Mouse (Mus musculus) urinary bladder, adult 18-20 months (tissue): ENCODE measurements around the gene Selenos.
"Not testable (repeated sequence)": the region's sequence is repeated elsewhere in the genome, so short reads cannot be mapped to it uniquely, and the experiment has no call there.

ENCODE experiments used
- DNase-seq, 2 experiments: peaks; one replicate each; pipeline ENCODE4 v3.0.0; 2022; ENCODE audit warnings: low spot score in 2 of 2, mixed read lengths in 2 of 2

The Selenos gene

DNA sequence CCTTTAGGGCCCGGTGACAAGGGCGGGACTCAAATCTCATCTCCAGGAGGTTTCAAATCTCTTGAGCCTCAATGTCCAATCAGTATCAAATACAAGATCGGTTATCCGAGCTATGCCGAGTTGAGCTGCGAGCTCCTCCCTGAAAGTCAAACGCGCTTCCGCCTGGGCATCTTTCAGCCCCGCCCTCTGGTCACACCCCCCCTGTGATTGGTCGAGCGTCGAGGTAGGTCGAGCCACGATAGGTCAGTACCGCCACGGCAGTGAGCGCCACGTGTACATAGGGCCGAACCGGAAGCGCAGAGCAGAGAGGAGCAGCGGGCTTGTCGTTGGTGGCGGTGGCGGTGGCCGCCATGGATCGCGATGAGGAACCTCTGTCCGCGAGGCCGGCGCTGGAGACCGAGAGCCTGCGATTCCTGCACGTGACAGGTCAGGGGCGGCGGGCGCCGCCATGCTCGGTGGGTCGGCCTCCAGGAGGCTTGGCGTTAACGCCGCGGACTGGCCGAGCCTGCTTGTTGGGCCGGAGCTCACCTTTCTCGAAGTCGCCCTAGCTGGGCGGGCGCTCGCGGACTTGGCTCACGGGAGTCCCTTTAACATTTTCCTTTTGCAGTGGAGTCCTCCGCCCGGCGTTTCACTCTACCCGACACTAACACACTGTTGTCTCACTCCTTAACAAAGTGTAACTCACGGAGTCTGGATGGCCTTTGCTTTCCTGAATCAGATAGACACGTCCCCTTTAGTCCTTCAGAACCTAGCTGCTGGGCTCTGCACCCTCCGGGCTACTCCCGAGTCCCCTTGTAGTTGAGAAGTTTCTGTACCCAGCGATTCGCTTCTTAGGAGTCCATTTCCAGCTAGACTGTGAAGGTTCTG is at the start of gene Selenos:
Selenos (plus strand) TSS at position 286 of the 867 bp plus-strand sequence.
- DNase-seq: peak; percentile 92 to 94

DNA sequence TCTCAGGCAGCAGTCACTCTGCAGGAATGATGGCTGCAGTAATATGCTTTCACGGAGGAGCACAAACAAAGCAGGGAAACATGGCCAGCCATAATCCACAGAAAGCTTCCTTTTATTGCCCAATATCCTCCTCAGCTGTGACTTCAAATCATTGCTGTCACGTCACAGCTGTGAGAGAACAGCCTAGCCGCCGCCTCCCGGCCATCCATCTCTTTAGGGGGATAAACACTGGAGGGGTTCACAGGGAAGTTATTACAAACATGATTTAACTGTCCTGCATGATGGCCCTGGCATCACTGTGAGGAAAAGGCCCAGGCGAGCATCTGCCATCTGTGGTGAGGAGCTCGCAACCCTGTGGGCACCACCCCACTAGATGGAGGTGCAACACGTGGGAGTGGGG is 42.6 kb upstream of the Selenos start:
- no peak for DNase-seq

GRCm38 (mm10) chr7:66038261-66038660 is 41.2 kb upstream of the Selenos start:
- DNase-seq: no peak

- no peak for DNase-seq
Measured at GRCm38 (mm10) chr7:66038730-66039129, 40.7 kb upstream of the Selenos start.

- DNase-seq: no peak
Measured at GRCm38 (mm10) chr7:66040026-66040814, 39.2 kb upstream of the Selenos start.

GRCm38 (mm10) chr7:66043552-66044459 is 35.6 kb upstream of the Selenos start, which contains the start of gene Gm45213:
Gene Gm45213 (plus strand): TSS chr7:66043602.
- no peak for DNase-seq

GRCm38 (mm10) chr7:66044617-66045016 is 34.8 kb upstream of the Selenos start:
- DNase-seq: no peak

- DNase-seq: no peak
Measured at GRCm38 (mm10) chr7:66046921-66047918, 32.2 kb upstream of the Selenos start.

GRCm38 (mm10) chr7:66047975-66048374 is 31.5 kb upstream of the Selenos start:
- DNase-seq: no peak

DNA sequence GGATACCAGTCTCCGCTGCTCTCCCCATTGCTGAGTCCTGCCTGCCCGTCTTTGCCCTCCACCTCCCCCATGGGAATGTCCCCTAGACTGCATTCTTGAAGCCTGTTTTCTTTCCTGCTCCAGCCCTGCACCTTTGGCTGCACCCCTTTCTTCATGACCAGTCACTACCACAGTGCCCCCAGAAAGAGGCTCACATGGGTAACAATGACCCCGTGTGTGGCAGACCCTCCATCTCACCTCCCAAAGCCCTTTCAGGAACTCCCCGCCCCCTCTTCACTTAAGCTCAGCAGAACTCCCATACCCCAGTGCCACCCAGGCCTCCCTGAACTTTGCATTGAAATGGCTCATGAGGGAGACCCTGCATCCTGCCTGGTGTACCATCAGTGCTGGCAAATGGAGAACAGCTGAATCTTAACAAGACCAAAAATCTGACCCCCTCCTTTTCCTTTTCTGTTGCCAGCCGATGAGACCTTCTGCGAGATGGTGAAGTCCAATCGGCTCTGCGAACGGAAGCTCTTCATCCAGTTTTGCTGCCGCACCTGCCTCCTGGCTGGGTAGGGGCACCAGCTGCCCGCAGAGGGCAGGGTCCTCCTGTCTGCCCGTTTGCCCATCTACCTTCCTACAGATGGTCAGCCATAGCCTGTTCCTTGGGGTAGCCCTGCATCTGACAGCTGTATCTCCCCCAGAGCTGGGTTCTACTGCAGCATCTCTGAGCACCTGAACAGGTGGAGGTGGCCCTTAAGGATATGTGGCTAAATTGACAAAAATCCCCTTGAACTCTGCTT is 30.8 kb upstream of the Selenos start:
- DNase-seq: no peak

GRCm38 (mm10) chr7:66053946-66054483 is 25.4 kb upstream of the Selenos start:
- no peak for DNase-seq

- DNase-seq: not testable (repeated sequence)
Measured at GRCm38 (mm10) chr7:66055356-66055755, 24.1 kb upstream of the Selenos start.

- no peak for DNase-seq
Measured at GRCm38 (mm10) chr7:66058703-66059102, 20.7 kb upstream of the Selenos start, which contains the start of gene Snrpa1. Gene Snrpa1 (plus strand): TSS chr7:66059003.

DNA sequence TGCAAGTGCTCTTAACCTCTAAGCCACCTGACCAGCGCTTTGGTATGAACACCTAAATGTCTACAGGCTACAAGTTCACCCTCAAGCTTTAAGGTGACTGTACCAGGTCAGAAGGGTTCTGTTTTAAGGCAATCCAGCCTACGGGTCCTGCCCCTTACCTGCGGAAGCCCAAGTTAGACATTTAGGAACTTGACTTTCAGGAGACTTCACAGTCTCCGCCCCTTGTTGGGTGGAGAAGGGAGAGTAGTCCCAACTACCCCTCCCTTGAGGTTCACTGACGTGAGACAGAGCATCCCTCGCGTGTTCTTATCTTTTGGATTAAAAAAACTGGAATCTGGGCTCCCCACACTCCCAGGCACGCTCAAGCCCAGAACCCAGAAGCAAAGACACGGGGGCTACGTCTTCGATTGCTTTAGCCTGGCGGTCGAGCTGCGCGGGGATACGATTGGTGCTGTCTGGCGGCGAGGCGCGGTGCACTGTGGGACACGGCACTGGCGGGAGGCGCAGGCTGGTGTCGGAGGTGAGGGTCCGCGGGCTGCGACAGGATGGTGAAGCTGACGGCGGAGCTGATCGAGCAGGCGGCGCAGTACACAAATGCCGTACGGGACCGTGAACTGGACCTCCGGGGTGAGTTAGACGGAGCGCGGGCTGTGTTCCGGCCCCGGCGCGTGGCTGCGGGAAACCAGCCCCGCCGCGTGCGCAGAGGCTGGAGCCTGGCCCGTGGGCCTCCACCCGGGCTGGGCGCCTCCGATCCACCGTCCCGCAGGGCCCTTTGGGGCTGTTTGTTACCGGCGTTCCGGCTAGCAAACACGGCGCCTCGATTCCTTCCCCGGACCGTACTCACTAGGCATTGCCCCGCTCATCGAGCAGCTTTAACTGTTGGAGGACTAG is 19.1 kb upstream of the Selenos start:
- DNase-seq: peak; percentile 80 to 92

DNA sequence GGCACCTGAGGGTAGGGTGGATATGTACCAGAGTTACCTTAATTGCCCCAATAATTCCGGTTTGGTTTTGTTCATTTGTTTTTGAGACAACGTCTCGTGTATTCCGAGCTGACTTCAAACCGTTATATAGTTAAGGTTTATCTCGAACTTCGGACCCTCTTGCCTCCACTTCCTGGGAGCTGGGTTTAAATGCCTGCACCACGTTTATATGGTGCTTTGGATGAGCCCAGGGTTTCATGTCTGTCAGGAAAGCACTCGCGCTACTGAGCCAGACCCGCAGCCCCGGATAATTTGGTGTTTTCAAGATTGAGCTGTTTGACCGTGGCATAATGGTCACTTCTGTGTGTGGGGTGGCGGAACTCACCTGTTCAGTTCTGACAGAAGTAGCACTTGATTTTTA is 18.4 kb upstream of the Selenos start:
- no peak for DNase-seq

DNA sequence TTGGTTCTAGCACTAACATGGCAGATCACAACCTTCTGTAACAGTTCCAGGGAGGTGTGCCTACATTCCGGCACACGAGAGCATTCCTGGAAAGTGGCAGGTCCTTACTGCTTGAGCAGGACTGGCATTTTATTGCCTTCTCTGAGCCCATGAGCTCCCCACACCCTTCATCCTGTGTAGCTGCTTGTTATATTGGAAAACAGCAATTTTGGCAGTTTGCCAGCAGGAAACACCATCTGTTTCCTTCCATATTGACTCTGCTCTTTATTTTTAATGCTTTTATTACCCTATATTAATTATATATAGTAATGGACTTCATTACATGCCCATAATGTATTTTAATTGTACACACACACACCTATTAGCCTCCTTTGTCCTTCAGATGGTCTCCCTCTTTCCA is 3.0 kb upstream of the Selenos start:
- no peak for DNase-seq

DNA sequence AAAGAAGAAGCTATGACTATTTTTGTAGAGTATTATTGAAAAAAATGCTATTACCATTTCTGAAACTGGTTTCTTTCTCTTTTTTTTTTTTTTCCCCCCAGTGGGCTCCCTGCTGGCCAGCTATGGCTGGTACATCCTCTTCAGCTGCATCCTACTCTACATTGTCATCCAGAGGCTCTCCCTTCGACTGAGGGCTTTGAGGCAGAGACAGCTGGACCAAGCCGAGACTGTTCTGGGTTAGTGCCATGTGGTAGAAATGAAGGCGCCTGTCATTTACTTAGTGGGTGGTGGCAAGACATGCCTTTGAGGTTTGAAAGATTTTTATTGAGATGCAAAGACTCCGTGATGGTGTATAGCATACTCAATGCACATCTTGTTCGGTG is 773 bp downstream of the Selenos start:
- DNase-seq: no peak

GRCm38 (mm10) chr7:66083757-66084156 is 4.3 kb downstream of the Selenos start:
- DNase-seq: no peak
